Mouse (Mus musculus) spleen, postnatal 14 days (tissue): ENCODE data around the gene Spats2l.

Experiments
- DNase-seq, 2 experiments: peaks; one replicate each; pipeline ENCODE4 v3.0.0; 2021 to 2022; ENCODE audit warnings: low spot score in 2 of 2

Gene Spats2l

GRCm38 (mm10) chr1:57889803-57890202, 115.8 kb downstream of the Spats2l start:
- no peak for DNase-seq

DNA sequence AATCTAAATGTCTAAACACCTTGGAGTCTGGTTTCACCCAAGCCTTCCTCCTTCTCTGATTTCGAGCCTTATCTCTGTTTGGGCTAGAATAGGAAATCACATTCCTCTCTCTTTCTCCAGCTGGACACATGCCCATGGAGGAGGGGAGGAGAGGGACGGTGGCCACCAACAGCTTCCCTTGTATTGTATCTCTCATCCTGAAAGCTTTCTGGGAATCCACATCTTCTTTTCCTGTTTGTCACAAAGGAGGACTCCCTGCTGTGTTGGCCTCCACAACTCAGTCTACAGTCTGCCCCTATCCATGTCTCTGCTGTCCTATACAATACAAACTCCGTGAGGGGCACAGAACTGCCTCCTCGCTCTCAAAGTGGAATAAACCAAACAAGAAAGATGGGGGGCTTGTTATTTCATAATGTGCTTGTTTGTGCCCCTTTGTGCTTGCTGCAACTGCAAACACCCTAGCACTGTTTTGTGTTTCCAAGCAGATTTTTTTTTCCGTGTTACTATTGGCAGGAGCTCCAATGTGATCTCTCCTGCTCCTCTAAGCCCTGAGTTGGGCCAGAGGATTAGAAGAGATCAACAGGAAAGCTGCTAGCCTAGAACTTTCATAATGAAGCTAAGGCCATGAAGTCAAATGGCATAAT, 116.4 kb downstream of the Spats2l start:
- DNase-seq = no peak

DNA sequence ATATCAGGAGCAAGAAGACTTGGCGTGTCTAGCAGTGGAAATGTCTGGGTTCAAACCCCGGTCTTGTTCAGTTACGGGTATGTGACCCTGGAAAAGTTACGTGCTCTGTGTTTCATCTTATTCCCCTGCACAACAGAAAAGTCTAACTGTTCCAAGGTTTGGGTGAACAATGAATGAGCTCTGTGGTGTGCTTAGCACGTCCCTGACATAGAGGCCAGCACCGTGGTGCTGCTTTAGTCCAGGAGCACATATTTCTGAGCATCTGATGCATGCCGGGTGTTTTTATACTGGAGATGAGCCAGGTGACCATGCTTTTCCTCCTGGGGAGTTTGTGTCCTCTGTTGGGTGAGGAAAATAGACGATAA, 116.9 kb downstream of the Spats2l start:
- no peak for DNase-seq

DNA sequence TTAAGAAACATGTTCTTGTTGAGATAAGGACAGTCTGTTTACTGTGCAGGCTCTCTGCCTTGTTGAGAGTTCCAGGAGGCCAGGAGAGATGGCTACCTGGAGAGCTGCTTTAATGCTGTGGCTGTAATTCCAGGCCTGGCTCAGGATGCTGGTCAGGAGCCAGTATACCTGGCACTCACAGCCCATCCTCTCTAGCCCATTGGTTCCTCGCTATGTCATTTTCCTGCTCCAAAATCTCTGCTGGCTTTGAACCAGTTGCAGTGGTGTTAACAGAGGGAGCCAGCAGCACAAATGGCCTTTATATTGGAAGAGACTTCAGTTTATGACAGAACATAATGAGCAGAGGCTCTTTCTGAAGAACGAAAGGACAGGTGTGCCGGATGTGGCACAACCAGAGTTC, 127.5 kb downstream of the Spats2l start:
- DNase-seq = no peak

DNA sequence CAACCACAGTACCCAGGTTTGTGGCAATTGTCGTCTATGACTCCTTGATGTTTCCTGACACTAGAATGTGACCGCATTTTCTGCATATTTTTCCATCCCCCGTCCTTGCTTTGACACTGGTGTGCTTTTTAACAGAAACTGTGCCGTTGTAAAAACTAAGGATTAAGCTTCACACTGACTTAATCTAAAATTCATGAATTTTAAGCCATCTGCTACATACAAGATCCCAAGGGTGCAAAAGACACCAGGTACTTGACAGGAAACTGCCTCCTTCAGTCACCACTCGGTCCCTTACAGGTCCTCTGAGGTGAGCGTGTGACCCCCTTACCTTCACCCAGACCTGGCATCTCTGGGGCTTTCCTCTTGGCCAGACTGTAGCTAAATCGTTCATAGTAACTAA, 129.8 kb downstream of the Spats2l start:
- DNase-seq = no peak

GRCm38 (mm10) chr1:57905912-57906311, 131.9 kb downstream of the Spats2l start:
- no peak for DNase-seq

- no peak for DNase-seq
These were observed 132.3 kb downstream of the Spats2l start for GRCm38 (mm10) chr1:57906312-57906711.

GRCm38 (mm10) chr1:57911561-57911960, 137.6 kb downstream of the Spats2l start:
- no peak for DNase-seq

DNA sequence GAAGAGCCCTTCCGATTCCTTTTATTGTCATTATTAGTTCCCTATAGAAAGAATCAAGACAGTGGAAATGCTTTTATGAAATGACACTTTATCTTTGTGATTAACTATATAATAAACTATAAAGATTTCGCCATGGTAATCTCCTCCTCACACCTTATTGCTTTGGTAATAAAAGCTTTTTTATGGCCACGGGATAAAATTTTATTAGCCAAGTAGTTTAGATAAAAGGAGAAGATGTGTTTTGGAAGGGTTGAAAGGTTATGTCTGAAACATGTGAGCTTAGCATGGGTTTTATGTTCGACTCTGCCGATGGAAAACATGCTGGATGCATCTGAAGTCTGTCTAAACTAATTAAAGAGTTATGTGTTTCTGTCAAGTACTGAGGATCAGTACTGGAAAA, 143.4 kb downstream of the Spats2l start:
- no peak for DNase-seq

DNA sequence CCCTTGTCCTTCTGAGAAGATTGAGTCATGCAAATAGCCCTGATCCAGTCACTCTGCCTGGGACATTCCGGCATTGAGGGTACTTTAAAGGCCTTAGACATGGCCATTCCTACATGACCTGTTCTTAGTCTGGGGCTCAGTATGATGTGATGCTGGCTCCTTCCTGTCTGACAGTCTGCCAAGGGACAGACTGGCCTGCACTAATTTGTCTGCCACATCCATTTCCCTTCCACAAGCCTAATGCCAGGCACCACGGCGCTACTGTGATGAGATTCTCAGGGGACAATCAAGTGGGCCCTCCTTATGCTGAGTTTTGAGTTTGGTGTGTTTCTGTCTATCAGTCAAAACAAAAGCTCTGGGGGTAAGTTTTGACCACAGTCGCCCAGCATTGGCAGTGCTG, 144.6 kb downstream of the Spats2l start:
- no peak for DNase-seq

DNA sequence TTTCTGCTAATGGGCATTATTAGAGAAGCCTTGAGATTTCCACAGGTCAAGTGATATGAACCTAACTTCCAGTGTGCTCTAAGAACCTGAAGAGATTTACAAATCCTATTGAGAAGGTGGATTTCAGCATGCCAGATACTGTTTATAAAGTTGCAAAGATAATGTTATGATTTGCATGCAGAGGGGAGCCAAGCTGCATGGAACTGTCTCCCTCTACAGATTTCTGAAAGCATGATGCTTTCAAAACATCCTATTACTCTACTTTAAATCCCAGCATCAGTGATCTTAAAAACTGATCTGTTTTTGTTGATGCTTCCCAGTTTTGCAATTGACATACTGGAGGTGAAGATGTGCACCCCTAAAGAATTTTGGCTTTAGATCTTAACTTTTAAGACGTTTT, 160.3 kb downstream of the Spats2l start:
- DNase-seq = no peak

- no peak for DNase-seq
These were observed 166.7 kb downstream of the Spats2l start for GRCm38 (mm10) chr1:57940691-57941090.

DNA sequence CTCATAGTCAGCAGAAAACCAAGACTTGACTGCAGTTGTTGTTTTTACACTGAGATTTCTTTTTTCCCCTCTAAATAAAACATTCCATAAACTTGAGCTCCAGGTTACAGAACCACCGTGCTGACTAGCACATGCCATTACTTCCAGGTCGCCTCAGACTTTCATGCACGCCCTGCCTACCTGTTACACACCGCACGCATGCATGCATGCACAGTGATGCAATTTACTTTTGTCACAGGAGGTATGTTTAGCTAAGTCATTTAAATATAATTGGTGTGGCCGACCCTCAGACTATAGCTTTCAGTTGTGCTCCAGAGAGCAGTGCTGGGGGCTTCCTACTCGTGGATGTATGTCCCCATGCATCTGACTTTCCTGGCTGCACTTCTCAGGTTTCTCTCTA, 167.1 kb downstream of the Spats2l start:
- no peak for DNase-seq

DNA sequence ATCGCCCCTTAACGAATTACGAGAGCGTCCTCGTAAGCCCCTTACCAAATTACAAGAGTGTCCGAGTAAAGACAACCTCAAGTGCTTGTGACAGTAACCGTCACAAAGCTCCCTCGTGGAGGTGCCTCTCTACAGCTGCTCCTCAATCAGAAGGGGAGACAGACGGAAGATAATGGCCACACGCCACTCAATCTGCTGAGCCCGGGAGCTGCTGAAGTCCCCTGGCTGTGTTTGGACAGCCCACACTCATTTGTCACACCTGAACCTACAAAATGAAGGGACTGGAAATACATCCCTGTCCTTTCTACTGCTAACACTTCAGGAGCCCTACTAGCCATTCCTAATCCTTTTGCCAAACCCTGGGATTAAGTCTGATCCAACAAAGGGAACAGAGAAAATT, 167.8 kb downstream of the Spats2l start:
- no peak for DNase-seq

DNA sequence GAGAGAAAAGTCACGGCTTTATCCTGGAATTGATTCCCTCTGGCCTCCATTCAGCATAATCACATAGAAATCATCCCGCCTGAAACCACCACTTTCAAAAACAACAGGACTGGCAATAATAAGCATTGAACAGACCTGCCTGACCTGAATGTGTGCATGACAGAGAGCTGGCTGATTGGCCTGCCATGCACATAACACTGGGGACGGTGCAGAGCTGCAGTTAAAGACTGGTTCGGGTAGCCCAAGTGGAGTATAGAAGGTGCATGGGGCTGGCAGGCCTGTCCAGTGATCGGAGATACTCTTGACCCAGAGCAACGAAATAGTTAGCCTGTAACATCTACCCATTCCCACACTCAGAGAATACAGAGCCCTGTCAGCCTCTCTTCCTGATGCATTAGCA, 168.3 kb downstream of the Spats2l start:
- no peak for DNase-seq

DNA sequence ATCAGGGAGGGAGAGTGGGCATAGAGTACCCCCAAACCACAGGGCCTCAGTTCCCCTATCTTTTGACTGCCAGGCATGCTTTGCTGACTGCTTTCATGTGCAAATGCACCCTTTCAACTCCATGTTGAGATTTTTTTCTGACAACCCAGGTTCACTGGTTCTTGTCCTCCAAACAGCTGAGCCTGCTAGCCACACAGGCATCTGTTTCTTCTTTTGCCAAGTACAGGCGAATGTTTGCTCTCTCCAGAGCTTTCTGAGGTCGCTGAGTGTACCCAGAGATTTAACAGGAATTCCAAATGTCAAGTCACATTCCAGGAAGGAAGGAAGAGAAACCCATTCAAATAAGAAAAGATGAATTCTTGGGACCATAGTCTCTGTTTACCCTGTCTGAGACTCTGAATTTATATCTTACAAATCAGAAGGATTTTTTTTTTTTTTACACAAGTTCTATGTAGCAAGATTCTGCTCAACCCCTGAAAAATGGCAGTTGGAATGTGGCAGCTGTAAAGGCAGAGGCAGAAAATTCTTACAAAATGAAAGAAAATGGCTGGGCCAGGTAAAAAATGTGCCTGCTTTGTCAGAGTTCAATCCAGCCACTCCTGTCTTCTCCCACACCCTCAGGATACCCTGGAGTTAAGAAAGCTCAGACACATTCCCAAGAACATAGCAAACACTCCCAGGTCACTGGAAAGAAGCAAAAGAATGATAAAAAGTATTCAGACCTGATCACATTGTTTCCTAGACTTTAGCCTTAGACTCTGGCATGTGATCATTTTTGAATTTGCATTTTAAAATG, 173.8 kb downstream of the Spats2l start:
- DNase-seq = no peak

- DNase-seq = no peak
These were observed 175.2 kb downstream of the Spats2l start for GRCm38 (mm10) chr1:57949195-57949594.

- no peak for DNase-seq
These were observed 175.8 kb downstream of the Spats2l start for GRCm38 (mm10) chr1:57949716-57950115.

GRCm38 (mm10) chr1:57952509-57952908, 178.5 kb downstream of the Spats2l start:
- no peak for DNase-seq

GRCm38 (mm10) chr1:57953586-57954375, 179.8 kb downstream of the Spats2l start:
- DNase-seq = no peak

GRCm38 (mm10) chr1:57954376-57954765, 180.4 kb downstream of the Spats2l start:
- DNase-seq = no peak

- no peak for DNase-seq
These were observed 181.8 kb downstream of the Spats2l start for GRCm38 (mm10) chr1:57955774-57956173.
